Mouse (Mus musculus) macrophage (primary cell): ENCODE results near the gene Lpin2. TPM values are rescaled to one million over a fixed set of nuclear protein-coding genes. Genes with fewer than 3 reads are reported as not detected.

Source experiments
- H3K27ac ChIP-seq: fragments of 350-480 bp; formaldehyde crosslinking; 2 replicates; pipeline ENCODE4 v1.9.0; 2021
- H3K36me3 ChIP-seq: fragments of 350-480 bp; formaldehyde crosslinking; 2 replicates; pipeline ENCODE4 v1.9.0; 2021; ENCODE audit errors: inconsistent target
- H3K4me3 ChIP-seq: fragments of 350-480 bp; formaldehyde crosslinking; 2 replicates; pipeline ENCODE4 v1.9.0; 2021; ENCODE audit errors: inconsistent target
- H3K79me2 ChIP-seq: fragments of 350-480 bp; formaldehyde crosslinking; 2 replicates; pipeline ENCODE4 v1.9.0; 2021; ENCODE audit errors: inconsistent target
- WGBS: methylation state at CpG from one replicate; pipeline ENCODE4 v1.1.7; 2026; ENCODE audit warnings: inconsistent platforms; ENCODE audit not compliant: missing documents; 5-methylcytosine and 5-hydroxymethylcytosine counted together
- polyA plus RNA-seq: library from polyadenylated mRNA; stranded (reverse); fragments of 250-400 nt; gene quantifications from 3 replicates; pipeline ENCODE4 v1.2.4, GENCODE M21; 2018; ENCODE audit warnings: inconsistent platforms
- total RNA-seq, 78 experiments: library from RNA; depleted of rRNA; stranded (reverse); fragments of 250-400 nt; gene quantifications; 1 replicate in 9 of 78; 2 replicates in 24 of 78; 3 replicates in 43 of 78; 4 replicates in 2 of 78; pipeline ENCODE4 v1.2.4; 2018; ENCODE audit warnings: inconsistent platforms in 56 of 78

The Lpin2 gene
- 1,000 to 10,000 TPM in 5 of 26 experiments, 100 to 1,000 TPM in 21; 253 to 2,419 (median 417) TPM for total RNA-seq (2018; cell fraction: chromatin; rRNA removed)
- 100 to 1,000 TPM in 4 of 26 experiments, 10 to 100 TPM in 22; 34.6 to 197 (median 49.3) TPM for total RNA-seq (2018; cell fraction: cytosol; rRNA removed)
- total RNA-seq (2018; cell fraction: nucleus; rRNA removed), result 100 to 1,000 TPM; 124 to 913 (median 217) TPM
- polyA plus RNA-seq, result 40.1 to 42.3 TPM (median 40.3 TPM) in 3 replicates

GRCm38 (mm10) chr17:71182211-71182721, at the start of gene Lpin2:
Gene Lpin2, plus strand, starts transcription at chr17:71182560.
- Histone ChIP-seq H3K4me3 (peak within 1 kb of the TSS; percentile 37), H3K79me2 (peaks cover 34% of the 10 kb centered on the region), H3K27ac (peak within 1 kb of the TSS; percentile 53), H3K36me3 (no peaks in the 10 kb centered on the region)
- WGBS, result 4% methylated on average over 6 of the region's 6 CpGs

- no peaks in the 10 kb centered on the region for H3K36me3 ChIP-seq
- WGBS, result 54% methylated on average over 11 of the region's 11 CpGs
- H3K79me2 ChIP-seq, result no peaks in the 10 kb centered on the region
- H3K4me3 ChIP-seq, result no peak overlapping the region
- peak overlapping the region; percentile 36 for H3K27ac ChIP-seq
These were observed 49.4 kb upstream of the Lpin2 start for GRCm38 (mm10) chr17:71132856-71133439.

- WGBS, result 88% methylated on average over 3 of the region's 3 CpGs
- Histone ChIP-seq H3K36me3 (no peaks in the 10 kb centered on the region), H3K79me2 (no peaks in the 10 kb centered on the region), H3K27ac (peak overlapping the region; percentile 90), H3K4me3 (no peak overlapping the region)
These were observed 47.9 kb upstream of the Lpin2 start for GRCm38 (mm10) chr17:71134441-71134955.

- Histone ChIP-seq H3K79me2 (no peaks in the 10 kb centered on the region), H3K4me3 (no peak overlapping the region), H3K27ac (peak overlapping the region; percentile 90), H3K36me3 (no peaks in the 10 kb centered on the region)
- WGBS, result 0% methylated on average over 5 of the region's 5 CpGs
These were observed 47.3 kb upstream of the Lpin2 start for GRCm38 (mm10) chr17:71135108-71135507.

- no peak overlapping the region for H3K4me3 ChIP-seq
- WGBS, result 76% methylated on average over 5 of the region's 5 CpGs
- H3K27ac ChIP-seq, result peak overlapping the region; percentile 90
- no peaks in the 10 kb centered on the region for H3K79me2 ChIP-seq
- H3K36me3 ChIP-seq, result no peaks in the 10 kb centered on the region
These were observed 46.5 kb upstream of the Lpin2 start for GRCm38 (mm10) chr17:71135866-71136265.

GRCm38 (mm10) chr17:71136384-71137333, 45.7 kb upstream of the Lpin2 start:
- Histone ChIP-seq H3K4me3 (no peak overlapping the region), H3K27ac (no peak overlapping the region), H3K79me2 (no peaks in the 10 kb centered on the region), H3K36me3 (no peaks in the 10 kb centered on the region)
- WGBS, result 80% methylated on average over 16 of the region's 16 CpGs

- Histone ChIP-seq H3K4me3 (no peak overlapping the region), H3K36me3 (no peaks in the 10 kb centered on the region), H3K27ac (no peak overlapping the region), H3K79me2 (no peaks in the 10 kb centered on the region)
- 94% methylated on average over 2 of the region's 2 CpGs for WGBS
These were observed 45.0 kb upstream of the Lpin2 start for GRCm38 (mm10) chr17:71137334-71137721.

- Histone ChIP-seq H3K27ac (no peak overlapping the region), H3K4me3 (no peak overlapping the region), H3K79me2 (no peaks in the 10 kb centered on the region), H3K36me3 (no peaks in the 10 kb centered on the region)
- 83% methylated on average over 4 of the region's 4 CpGs for whole genome bisulfite sequencing
These were observed 40.3 kb upstream of the Lpin2 start for GRCm38 (mm10) chr17:71142068-71142467.

- Histone ChIP-seq H3K36me3 (no peaks in the 10 kb centered on the region), H3K79me2 (no peaks in the 10 kb centered on the region), H3K27ac (no peak overlapping the region), H3K4me3 (no peak overlapping the region)
- 80% methylated on average over 4 of the region's 4 CpGs for WGBS
These were observed 39.2 kb upstream of the Lpin2 start for GRCm38 (mm10) chr17:71143155-71143554.

- Histone ChIP-seq H3K36me3 (no peaks in the 10 kb centered on the region), H3K79me2 (no peaks in the 10 kb centered on the region), H3K27ac (no peak overlapping the region), H3K4me3 (no peak overlapping the region)
- 92% methylated on average over 19 of the region's 19 CpGs for WGBS
These were observed 37.8 kb upstream of the Lpin2 start for GRCm38 (mm10) chr17:71144322-71145116.

- Histone ChIP-seq H3K4me3 (no peak overlapping the region), H3K36me3 (no peaks in the 10 kb centered on the region), H3K79me2 (no peaks in the 10 kb centered on the region), H3K27ac (no peak overlapping the region)
- WGBS, result 100% methylated on average over 1 of the region's 1 CpGs
These were observed 37.0 kb upstream of the Lpin2 start for GRCm38 (mm10) chr17:71145248-71145961.

- 98% methylated on average over 4 of the region's 4 CpGs for WGBS
- H3K79me2 ChIP-seq, result no peaks in the 10 kb centered on the region
- H3K36me3 ChIP-seq, result no peaks in the 10 kb centered on the region
- H3K27ac ChIP-seq, result no peak overlapping the region
- no peak overlapping the region for H3K4me3 ChIP-seq
These were observed 29.0 kb upstream of the Lpin2 start for GRCm38 (mm10) chr17:71153356-71153755.

- no peak overlapping the region for H3K27ac ChIP-seq
- H3K36me3 ChIP-seq, result no peaks in the 10 kb centered on the region
- 90% methylated on average over 1 of the region's 1 CpGs for WGBS
- no peaks in the 10 kb centered on the region for H3K79me2 ChIP-seq
- H3K4me3 ChIP-seq, result no peak overlapping the region
These were observed 27.1 kb upstream of the Lpin2 start for GRCm38 (mm10) chr17:71155271-71155670.
